Mouse (Mus musculus): ENCODE measurements at regions not wholly inside any gene's neighbourhood (a gene's known extent, or its start where the extent isn't known, plus 50 kb on each side); places are given as distances from the start of the nearest gene placed in this dataset.
A peak's percentile ranks its signal among the peaks of the same experiment; 100 is the strongest.

DNA sequence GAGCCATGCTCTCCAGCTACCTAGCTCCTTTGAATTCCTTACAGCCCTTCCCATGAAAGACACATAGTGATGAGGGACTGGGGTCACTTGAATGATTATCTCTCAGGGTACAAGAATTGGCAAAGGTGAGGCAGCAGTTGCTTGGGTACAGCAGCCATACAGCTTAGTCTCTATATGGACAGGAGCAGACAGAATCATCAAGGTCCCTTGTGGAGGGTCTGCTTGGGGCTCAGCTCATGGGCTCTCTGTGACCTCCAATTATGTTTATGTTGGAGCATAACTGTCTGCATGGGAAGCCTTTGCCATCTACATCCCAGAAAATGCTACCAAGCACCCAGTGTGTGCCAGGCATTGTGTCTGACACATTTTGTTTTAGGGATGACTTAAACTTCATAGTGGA lies 118.4 kb upstream of the Lhcgr start:
- no peak for DNase-seq (ENCODE audit: low read depth, low spot score)

DNA sequence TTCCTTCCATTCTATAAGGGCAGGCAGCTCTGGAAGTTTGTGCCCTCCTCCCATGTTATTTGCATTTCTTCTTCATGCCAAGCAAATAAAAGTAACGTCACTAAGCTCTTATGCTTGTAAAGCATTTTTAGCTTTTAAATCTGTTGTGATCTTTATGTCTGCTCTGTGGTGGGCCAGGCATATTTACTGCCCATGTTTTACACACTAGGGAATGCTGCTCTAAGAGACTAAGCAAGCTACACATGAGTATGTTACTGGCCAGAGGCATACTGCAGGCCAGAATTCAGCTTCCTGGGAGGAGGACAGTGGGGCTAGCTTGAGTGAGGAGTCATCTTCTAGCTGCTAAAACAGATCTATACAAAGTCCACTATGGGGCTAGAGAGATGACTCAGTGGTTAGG lies 110.0 kb upstream of the Lhcgr start:
- no peak for DNase-seq (ENCODE audit: low read depth, low spot score)

DNA sequence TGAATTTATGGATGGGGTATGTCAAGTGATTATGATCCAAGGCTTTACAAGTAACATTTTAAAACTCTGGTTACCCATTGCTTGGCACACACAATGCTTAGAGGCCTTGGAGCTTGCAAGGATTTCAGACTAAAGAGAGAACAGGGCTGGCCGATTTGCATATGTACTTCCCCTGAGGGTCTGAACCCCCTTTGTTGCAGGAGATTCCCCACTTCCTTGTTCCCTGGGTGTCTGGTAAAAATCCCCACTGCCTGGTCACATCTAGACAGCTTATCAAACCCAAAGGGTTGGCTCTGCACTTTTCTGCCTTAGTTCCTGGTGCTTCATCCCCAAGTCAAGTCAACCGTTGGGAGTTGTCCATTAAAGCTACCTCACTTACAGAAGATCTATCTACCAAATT lies 109.1 kb upstream of the Lhcgr start:
- DNase-seq (ENCODE audit: low read depth, low spot score), result no peak

DNA sequence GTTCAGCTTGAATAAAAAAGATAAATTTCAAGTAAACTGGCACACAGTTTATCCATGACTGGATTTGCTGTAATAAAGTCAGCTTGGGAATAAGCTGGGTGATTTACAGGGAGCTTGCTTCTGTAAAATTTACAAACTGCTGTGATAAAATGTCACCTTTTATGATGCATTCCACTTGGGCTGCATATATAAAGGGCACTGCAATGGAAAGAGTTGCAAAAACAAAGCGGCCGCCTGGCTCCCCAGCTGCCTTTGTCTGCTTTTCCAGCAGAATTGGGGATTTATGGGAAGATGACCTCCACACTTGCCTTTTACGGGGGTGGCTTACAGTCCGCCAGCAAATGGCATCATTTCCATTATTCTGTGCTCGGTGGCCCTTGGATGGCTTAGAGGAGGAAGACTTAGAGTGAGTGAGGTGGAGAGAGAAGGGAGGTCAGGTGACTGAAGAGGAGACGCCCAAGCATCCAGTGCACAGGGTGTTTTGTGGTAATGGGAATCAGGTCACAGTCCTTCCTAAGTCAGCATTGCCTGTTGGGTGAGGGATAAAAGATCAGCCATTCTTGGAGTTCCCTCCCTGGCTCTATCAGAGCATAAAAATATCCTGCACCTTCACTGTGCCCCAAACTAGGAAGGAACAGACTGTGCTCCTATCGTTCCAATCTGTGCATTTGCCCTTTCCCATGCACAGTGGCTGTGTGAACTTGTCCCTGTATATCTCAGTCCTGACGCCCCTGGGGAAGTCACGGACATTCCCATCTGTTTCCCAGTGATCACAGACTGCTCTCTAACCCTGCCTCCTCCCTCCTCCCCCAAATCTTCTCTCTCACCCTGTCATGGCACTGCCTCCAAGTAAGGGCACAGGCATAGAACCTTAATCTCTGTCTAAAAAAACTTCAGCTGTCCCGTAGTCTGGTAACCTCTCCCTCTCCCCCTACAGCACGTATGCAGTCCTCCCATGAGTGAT lies 107.2 kb upstream of the Lhcgr start:
- DNase-seq (ENCODE audit: low read depth, low spot score), result peak; percentile 13

DNA sequence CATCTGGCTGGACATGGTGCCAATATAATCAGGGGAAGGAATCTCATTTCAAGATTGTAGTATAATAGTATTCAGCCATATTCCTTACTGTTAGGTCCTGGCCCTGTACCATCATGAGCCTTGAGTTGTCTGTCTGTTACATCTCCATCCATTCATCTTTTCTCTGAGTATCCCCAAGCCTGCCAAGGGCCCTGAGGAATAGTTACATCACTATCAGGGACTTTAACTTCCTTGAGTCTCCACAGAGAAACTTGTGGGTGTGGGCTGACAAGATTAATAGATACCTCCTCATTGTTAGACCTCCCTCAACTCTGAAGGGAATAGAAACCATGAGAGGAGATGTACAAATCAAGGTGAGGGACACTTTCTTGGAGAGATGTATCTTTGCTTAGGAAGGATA lies 101.7 kb upstream of the Lhcgr start:
- no peak for DNase-seq (ENCODE audit: low read depth, low spot score)

- DNase-seq (ENCODE audit: low read depth, low spot score), result no peak
Measured at GRCm38 (mm10) chr17:88885526-88885925, 93.7 kb upstream of the Lhcgr start.

GRCm38 (mm10) chr17:88879736-88880135 lies 87.9 kb upstream of the Lhcgr start:
- no peak for DNase-seq (ENCODE audit: low read depth, low spot score)

- no peak for DNase-seq (ENCODE audit: low read depth, low spot score)
Measured at GRCm38 (mm10) chr17:88870342-88870985, 78.7 kb upstream of the Lhcgr start.

DNA sequence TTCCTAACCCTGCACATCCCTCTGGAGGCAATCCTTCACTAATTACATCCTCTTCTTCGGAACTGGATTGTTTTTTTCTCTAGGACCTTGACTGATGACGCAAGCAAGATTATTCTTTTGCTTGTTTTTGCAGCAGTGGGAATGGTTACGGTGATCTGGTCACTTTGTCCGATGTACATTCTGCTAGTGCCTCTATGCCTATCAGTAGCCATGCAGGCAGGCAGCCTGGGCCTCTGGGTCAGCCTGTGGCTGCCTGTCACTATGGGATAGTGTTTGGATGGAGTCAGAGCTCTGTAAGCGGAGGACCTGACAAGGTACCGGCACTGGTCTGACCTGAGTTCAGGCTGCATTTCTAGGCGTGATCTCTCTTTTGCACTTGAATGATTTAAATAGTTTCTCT lies 72.8 kb upstream of the Lhcgr start:
- no peak for DNase-seq (ENCODE audit: low read depth, low spot score)

DNA sequence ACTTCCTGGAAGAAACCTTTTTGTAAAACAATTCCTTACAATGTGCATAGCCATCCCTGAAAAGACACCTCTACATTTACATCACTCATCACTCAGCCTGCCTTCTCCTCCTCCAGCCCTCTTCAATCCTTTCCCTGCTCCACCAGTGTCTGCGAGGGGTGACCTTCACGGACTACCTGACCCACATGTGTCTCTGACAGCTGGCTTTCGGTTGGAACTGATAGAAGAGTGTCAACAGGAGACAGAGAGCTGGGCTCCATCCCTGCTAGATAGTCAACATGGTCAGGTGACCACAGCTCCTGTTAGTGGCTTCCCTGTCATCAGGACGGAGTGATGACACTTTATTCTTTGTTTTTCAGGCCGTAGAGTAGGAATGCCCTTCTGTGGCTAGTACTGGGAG lies 72.4 kb upstream of the Lhcgr start:
- no peak for DNase-seq (ENCODE audit: low read depth, low spot score)

GRCm38 (mm10) chr17:88861128-88861527 lies 69.3 kb upstream of the Lhcgr start:
- no peak for DNase-seq (ENCODE audit: low read depth, low spot score)

GRCm38 (mm10) chr17:88860576-88860975 lies 68.8 kb upstream of the Lhcgr start:
- no peak for DNase-seq (ENCODE audit: low read depth, low spot score)

GRCm38 (mm10) chr17:88858666-88859065 lies 66.9 kb upstream of the Lhcgr start:
- no peak for DNase-seq (ENCODE audit: low read depth, low spot score)

GRCm38 (mm10) chr17:88847255-88847654 lies 55.5 kb upstream of the Lhcgr start:
- DNase-seq (ENCODE audit: low read depth, low spot score), result no peak

DNA sequence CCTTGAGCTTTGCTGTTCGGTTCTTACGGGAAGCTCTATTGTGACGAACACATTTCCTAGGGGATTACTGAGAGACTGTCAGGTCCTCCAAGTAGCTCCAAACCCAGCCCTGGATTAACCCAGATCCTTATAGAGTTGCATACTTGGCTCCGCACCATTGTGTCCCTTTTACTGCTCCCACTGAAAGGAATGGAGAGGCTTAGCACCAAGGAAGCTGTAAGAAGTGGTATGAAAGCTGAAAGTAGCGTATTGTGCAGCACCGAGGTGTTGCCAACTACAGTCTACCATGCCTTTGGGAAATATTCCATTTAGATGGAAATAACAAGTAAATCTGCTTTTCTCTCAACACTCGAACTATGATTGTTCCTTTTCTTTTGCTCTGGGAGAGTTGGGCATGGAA lies 53.5 kb upstream of the Lhcgr start:
- no peak for DNase-seq (ENCODE audit: low read depth, low spot score)

All from mesoderm, embryonic 11.5 days (tissue).